Mouse (Mus musculus): ENCODE measurements at regions not wholly inside any gene's neighbourhood (a gene's known extent, or its start where the extent isn't known, plus 50 kb on each side); places are given as distances from the start of the nearest gene placed in this dataset.

DNA sequence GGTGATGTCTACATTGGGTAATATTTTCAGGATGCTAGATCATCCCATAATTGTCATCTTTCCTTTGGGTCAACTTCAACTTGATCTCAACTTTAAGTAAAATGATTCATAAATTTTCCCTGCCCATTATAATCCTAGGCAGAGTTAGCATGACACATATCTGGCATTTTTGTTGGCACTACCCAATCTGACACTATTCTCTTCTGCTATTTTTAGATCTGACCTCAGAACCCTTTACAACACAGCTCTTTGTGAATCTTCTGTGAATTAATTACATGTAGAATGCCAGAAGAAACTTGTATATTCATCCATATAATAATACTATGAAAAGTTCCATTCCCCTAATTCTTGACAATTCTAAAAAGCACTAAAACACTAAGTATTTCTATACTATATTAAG, 63.7 kb upstream of the Gm49339 start:
- TF ChIP-seq CTCF (IDR thresholded peaks at IDR 0.05; ENCODE audit: low read depth) (no peak), EP300 (IDR thresholded peaks at IDR 0.05; ENCODE audit: low read depth) (no peak)
